Mouse (Mus musculus): ENCODE results near the gene Tspan12. TPM values are rescaled to one million over a fixed set of nuclear protein-coding genes. Genes with fewer than 3 reads are reported as not detected.
"Not testable (repeated sequence)": the region's sequence is repeated elsewhere in the genome, so short reads cannot be mapped to it uniquely, and the experiment has no call there.

The Tspan12 gene
- total RNA-seq, 2 experiments from 2014 or later: 114 to 129 TPM

DNA sequence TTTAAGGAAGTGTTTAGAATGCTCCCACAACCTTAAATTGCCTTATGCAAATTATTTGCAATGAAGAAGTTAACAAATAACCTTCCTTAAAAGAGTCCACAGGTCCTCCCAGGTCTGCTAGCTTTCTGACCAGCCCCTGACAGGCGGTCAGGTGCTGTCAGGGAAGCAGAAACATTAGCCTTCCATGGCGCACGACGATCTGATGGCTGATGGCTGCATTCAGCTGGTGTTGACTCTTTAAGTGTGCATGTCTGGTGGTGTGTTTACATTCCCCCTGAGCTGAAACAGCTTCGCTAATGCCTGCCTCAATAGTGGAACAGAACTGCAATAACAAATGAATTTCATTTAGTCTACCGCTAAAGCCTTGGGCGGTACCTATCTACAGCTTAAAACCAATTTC lies 22.4 kb downstream of the Tspan12 start:
- DNase-seq (ENCODE audit: low spot score in 2 of 2): no peak

- DNase-seq (ENCODE audit: low spot score in 2 of 2): no peak
Measured at GRCm38 (mm10) chr6:21828437-21828836, 23.9 kb downstream of the Tspan12 start.

- DNase-seq (ENCODE audit: low spot score in 2 of 2): no peak
Measured at GRCm38 (mm10) chr6:21828001-21828400, 24.3 kb downstream of the Tspan12 start.

DNA sequence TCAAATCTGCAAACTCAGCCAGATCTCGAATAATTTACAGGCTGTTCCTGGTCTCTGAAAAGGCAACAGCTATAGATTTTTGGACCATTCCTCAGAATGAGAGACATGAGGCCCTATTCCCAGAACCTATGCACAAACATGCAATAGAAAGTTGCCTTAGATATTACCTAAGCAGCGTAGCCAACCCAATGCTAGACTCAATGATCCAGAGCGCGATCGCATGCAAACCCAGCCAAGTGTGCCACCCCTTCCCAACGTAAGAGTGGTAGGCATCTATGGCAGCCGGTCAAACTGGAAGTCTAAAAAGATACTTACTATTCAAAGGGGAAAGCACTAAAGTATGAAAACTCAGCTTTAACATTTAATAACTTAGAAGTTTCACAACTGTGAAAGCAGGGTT lies 28.6 kb downstream of the Tspan12 start:
- DNase-seq (ENCODE audit: low spot score in 2 of 2): no peak

DNA sequence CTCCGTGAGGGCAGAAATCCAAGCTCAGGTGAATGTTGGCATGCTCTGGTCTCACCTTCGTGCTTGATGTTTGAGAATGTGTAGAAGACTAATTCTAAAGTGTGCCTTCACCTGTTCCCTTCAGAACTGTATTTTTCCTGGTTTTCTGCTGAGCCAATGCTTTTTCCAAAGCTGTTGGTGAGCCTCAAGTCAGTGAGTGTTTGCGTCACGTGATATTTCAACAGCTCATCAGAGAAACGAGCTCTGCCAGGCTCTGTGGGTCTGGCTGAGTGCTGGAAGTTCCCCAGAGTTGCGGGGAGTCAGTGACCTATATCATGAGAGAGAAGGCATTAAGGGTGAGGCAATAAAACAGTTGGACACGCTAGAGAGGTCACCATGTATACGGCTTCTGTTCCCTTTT lies 29.0 kb downstream of the Tspan12 start:
- no peak for DNase-seq (ENCODE audit: low spot score in 2 of 2)

DNA sequence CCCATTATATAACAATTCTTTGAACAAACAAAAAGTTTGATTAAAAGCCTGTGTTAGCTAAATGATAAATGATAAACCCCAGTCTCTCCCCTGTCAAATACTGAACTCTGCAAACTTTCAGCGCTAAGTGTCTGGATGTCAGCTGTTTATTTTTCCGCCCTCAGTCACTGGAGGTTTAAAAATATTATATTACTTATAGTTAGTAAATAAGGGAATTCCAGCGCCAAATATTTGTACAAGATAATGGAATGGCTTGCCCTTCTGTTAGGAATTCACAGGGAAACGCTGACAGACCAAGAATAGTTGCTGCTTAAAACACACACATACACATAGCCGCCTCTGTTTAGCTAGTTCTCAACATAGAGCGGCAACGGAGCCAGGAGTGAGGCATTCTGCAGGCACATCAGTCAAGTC lies 29.6 kb downstream of the Tspan12 start:
- no peak for DNase-seq (ENCODE audit: low spot score in 2 of 2)

DNA sequence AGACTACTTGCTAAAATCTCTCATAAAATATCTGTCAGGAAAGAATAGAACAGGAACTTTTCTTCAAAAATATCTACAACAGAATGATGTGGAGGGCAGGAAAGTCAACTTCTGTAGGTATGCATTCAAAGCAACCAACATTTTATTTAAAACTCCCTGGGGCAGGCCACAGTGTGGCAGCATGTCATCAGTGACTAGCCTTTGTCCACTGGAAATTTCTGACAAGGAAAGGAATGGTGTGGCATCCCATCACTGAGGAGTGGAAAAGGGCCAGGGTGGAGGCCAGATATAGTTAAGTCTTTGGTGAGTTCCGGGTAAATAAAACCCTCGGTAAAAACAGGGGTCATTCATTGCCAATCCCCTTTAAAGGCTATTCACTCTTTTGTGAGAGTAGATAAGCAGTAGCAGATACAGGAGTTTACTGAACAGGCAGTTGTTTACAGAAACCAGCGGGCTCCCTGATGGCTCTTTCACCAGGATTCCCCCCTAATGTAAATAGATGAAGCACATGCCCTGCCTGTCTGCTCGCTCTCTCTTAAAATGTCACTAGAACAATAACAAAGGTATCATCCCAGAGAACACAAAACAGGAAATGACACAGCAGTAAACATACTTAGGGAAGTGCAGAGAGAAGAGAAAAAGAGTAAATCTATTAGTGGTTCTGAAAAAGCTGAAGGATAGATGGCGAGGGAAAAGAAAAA lies 34.1 kb downstream of the Tspan12 start:
- no peak for DNase-seq (ENCODE audit: low spot score in 2 of 2)

- no peak for DNase-seq (ENCODE audit: low spot score in 2 of 2)
Measured at GRCm38 (mm10) chr6:21806005-21806404, 46.3 kb downstream of the Tspan12 start.

GRCm38 (mm10) chr6:21805013-21805570 lies 47.2 kb downstream of the Tspan12 start:
- no peak for DNase-seq (ENCODE audit: low spot score in 2 of 2)

GRCm38 (mm10) chr6:21803483-21804340 lies 48.6 kb downstream of the Tspan12 start:
- DNase-seq (ENCODE audit: low spot score in 2 of 2): no peak

GRCm38 (mm10) chr6:21798581-21798980 lies 53.7 kb downstream of the Tspan12 start:
- DNase-seq (ENCODE audit: low spot score in 2 of 2): no peak

- no peak for DNase-seq (ENCODE audit: low spot score in 2 of 2)
Measured at GRCm38 (mm10) chr6:21797087-21797486, 55.2 kb downstream of the Tspan12 start.

- DNase-seq (ENCODE audit: low spot score in 2 of 2): no peak
Measured at GRCm38 (mm10) chr6:21796413-21796812, 55.9 kb downstream of the Tspan12 start.

DNA sequence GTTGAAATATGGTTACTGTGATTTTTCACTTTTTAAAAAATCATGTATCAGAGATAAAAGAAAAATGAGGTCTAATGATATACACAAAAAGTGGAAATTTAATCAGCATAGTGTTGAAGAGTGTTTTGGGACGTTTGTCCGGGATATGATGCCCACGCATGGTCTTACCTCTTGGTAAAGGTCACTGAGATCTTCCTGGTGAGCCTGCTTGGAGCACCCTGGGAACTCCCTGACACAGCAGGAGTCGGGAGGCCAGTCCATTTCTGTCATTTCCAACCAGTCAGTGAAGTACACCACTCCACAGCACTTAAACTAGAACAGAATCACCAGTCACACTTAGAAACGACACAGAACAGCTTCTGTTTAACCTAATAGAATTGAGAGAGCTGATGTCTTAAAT lies 56.9 kb downstream of the Tspan12 start:
- no peak for DNase-seq (ENCODE audit: low spot score in 2 of 2)

- peak; percentile 38 to 48 for DNase-seq (ENCODE audit: low spot score in 2 of 2)
Measured at GRCm38 (mm10) chr6:21795072-21795407, 57.3 kb downstream of the Tspan12 start.

GRCm38 (mm10) chr6:21794337-21795071 lies 57.8 kb downstream of the Tspan12 start:
- no peak for DNase-seq (ENCODE audit: low spot score in 2 of 2)

DNA sequence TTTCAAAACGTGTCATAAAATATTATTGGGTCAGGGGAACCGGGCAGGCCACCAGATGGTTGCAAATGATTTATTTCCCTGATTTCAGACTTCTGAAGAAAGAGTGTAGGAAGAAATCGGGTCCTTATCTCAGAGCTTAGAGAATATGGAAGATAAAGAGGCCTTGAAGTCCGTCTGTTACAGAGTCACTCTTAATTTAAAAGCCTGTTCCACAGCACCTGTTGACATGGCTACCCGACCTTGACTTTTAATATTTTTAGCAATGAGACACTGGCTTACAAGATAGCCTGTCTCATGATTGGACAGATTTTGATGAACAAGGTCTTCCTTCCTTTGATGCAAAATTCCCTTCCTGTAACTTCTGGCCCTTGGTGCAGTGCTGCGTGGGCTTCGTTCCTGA lies 61.0 kb downstream of the Tspan12 start:
- no peak for DNase-seq (ENCODE audit: low spot score in 2 of 2)

GRCm38 (mm10) chr6:21790550-21791086 lies 61.7 kb downstream of the Tspan12 start:
- no peak for DNase-seq (ENCODE audit: low spot score in 2 of 2)

- no peak for DNase-seq (ENCODE audit: low spot score in 2 of 2)
Measured at GRCm38 (mm10) chr6:21790036-21790435, 62.3 kb downstream of the Tspan12 start.

DNA sequence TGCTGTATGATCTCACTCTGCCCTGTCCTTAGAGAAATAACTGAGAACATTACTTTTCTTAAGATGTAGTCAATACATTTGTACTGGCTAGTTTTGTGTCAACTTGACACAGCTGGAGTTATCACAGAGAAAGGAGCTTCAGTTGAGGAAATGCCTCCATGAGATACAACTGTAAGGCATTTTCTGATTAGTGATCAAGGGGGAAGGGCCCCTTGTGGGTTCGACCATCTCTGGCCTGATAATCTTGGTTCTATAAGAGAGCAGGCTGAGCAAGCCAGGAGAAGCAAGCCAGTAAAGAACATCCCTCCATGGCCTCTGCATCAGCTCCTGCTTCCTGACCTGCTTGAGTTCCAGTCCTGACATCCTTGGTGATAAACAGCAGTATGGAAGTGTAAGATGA lies 62.7 kb downstream of the Tspan12 start:
- not testable (repeated sequence) for DNase-seq (ENCODE audit: low spot score in 2 of 2)

DNA sequence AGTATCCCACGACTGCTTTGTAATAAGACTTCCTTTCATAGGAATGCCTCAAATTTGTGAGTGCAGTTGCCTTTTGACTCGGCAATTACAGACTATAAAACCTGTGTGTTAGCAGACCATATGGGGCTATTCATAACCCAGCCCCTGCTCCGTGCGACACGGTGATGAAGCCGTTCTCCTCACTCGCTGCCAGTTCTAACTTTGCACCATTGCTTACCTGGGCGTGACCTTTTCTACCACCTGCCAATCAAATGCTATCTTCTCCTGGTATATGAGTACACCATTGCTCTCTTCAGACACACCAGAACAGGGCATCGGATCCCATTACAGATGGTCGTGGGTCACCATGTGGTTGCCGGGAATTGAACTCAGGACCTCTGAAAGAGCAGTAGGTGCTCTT lies 64.6 kb downstream of the Tspan12 start:
- DNase-seq (ENCODE audit: low spot score in 2 of 2): no peak

Data from adrenal gland, postnatal 4 days (tissue).